Mouse (Mus musculus): ENCODE results near the gene Gm20532.
"Not testable (repeated sequence)": the region's sequence is repeated elsewhere in the genome, so short reads cannot be mapped to it uniquely, and the experiment has no call there.

Gm20532 gene

GRCm38 (mm10) chr2:26661143-26661752 is 74.8 kb downstream of the Gm20532 start:
- peak; percentile 39 for DNase-seq (ENCODE audit: low read depth, low spot score)
- no peaks in the 10 kb centered on the region for H3K36me3 ChIP-seq (ENCODE audit: control insufficient read depth, insufficient read depth, low read length, poor library complexity, severe bottlenecking)
- H3K27me3 ChIP-seq (ENCODE audit: control insufficient read depth, insufficient read depth, low read length, poor library complexity, severe bottlenecking), result no peaks in the 10 kb centered on the region

GRCm38 (mm10) chr2:26661768-26662508 is 75.5 kb downstream of the Gm20532 start:
- no peaks in the 10 kb centered on the region for H3K36me3 ChIP-seq (ENCODE audit: control insufficient read depth, insufficient read depth, low read length, poor library complexity, severe bottlenecking)
- no peaks in the 10 kb centered on the region for H3K27me3 ChIP-seq (ENCODE audit: control insufficient read depth, insufficient read depth, low read length, poor library complexity, severe bottlenecking)
- no peak for DNase-seq (ENCODE audit: low read depth, low spot score)

GRCm38 (mm10) chr2:26662509-26662882 is 76.1 kb downstream of the Gm20532 start:
- no peak for DNase-seq (ENCODE audit: low read depth, low spot score)
- Histone ChIP-seq H3K27me3 (ENCODE audit: control insufficient read depth, insufficient read depth, low read length, poor library complexity, severe bottlenecking) (no peaks in the 10 kb centered on the region), H3K36me3 (ENCODE audit: control insufficient read depth, insufficient read depth, low read length, poor library complexity, severe bottlenecking) (no peaks in the 10 kb centered on the region)

GRCm38 (mm10) chr2:26663112-26663511 is 76.7 kb downstream of the Gm20532 start:
- no peaks in the 10 kb centered on the region for H3K27me3 ChIP-seq (ENCODE audit: control insufficient read depth, insufficient read depth, low read length, poor library complexity, severe bottlenecking)
- H3K36me3 ChIP-seq (ENCODE audit: control insufficient read depth, insufficient read depth, low read length, poor library complexity, severe bottlenecking), result no peaks in the 10 kb centered on the region
- DNase-seq (ENCODE audit: low read depth, low spot score), result no peak

GRCm38 (mm10) chr2:26663551-26663950 is 77.1 kb downstream of the Gm20532 start:
- DNase-seq (ENCODE audit: low read depth, low spot score), result peak; percentile 56
- not testable (repeated sequence) for H3K36me3 ChIP-seq (ENCODE audit: control insufficient read depth, insufficient read depth, low read length, poor library complexity, severe bottlenecking); H3K27me3 ChIP-seq (ENCODE audit: control insufficient read depth, insufficient read depth, low read length, poor library complexity, severe bottlenecking)

GRCm38 (mm10) chr2:26668746-26669145 is 82.3 kb downstream of the Gm20532 start:
- Histone ChIP-seq H3K36me3 (ENCODE audit: control insufficient read depth, insufficient read depth, low read length, poor library complexity, severe bottlenecking) (no peaks in the 10 kb centered on the region), H3K27me3 (ENCODE audit: control insufficient read depth, insufficient read depth, low read length, poor library complexity, severe bottlenecking) (no peaks in the 10 kb centered on the region)
- DNase-seq (ENCODE audit: low read depth, low spot score), result no peak

- no peaks in the 10 kb centered on the region for H3K27me3 ChIP-seq (ENCODE audit: control insufficient read depth, insufficient read depth, low read length, poor library complexity, severe bottlenecking)
- DNase-seq (ENCODE audit: low read depth, low spot score), result no peak
- H3K36me3 ChIP-seq (ENCODE audit: control insufficient read depth, insufficient read depth, low read length, poor library complexity, severe bottlenecking), result no peaks in the 10 kb centered on the region
Observed at GRCm38 (mm10) chr2:26671182-26671581, 84.7 kb downstream of the Gm20532 start, which contains the start of gene Lcn4. Gene Lcn4 (minus strand): TSS chr2:26671282.

Data from splenic B cell, adult 2 months (primary cell).